Mouse (Mus musculus) adrenal gland, adult (tissue): Measurements from ENCODE around the gene Smcr8.

Source experiments
- DNase-seq, 2 experiments: peaks; one replicate each; pipeline ENCODE4 v3.0.0; 2022 to 2023; ENCODE audit warnings: low spot score in 1 of 2; ENCODE audit not compliant: inconsistent age in 2 of 2

Smcr8 gene

GRCm38 (mm10) chr11:60779673-60780189 lies 2.4 kb downstream of the Smcr8 start:
- DNase-seq = peak in 1 of 2 experiments; percentile 47

GRCm38 (mm10) chr11:60784179-60784922 lies 7.0 kb downstream of the Smcr8 start:
- DNase-seq = no peak

DNA sequence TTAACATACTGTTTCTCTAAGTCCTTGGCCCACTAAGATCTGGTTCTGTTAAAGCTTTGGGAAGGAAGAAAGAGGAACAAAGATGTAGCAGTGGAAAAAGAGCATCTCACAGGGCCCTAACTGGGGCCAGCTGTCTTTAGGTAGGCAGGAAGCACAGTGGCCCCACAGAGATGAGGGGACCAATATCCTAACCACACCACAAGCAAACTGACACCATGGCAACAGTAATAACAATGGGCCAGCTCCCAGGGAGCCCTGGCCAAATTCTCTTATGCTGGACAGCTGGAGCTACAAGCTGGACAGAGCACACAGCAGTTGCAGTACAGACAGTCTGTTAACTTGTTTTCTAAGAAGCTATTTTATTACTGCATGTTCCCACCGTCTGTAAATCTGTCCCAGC lies 10.3 kb downstream of the Smcr8 start:
- no peak for DNase-seq

- no peak for DNase-seq
Measured at GRCm38 (mm10) chr11:60790472-60790871, 13.1 kb downstream of the Smcr8 start.

DNA sequence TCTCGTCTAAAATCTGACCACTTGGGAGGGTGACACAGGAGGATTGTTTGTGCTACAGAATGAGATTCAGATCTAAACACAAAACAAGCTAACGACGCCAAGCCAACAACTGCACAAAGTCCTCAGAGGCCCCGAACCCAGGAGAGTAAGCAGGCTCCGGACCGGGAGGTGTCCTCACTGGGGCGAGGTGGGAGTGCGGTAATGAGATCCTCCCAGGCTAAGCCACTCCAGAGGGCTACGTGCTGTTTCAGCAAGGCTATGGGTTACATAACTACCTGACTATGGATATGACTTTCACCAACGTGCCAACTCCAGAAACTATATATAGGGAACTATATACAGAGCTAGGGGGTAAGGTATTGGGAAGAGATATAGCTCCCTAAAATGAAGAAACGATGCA lies 19.0 kb downstream of the Smcr8 start:
- DNase-seq = no peak

- no peak for DNase-seq
Measured at GRCm38 (mm10) chr11:60799977-60800376, 22.7 kb downstream of the Smcr8 start.

DNA sequence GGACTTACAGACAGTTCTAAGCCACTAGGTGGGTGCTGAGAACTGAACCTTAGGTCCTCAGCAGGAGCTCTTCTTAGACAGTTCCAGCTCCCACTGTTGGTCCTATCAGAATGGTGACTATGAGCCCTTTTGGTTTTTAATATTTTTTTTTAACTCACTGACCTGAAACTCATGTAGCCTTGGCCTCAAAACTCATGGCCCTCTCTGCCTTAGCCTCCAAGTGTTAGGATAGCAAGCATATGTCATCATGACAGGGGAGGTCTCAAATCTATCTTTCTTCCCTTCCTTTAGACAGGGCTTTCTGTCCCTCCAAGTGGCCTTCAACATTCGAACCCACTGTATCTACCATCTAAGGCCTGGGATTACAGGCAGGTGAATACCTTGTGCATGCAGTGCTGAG lies 23.6 kb downstream of the Smcr8 start:
- DNase-seq = peak in 1 of 2 experiments; percentile 71

DNA sequence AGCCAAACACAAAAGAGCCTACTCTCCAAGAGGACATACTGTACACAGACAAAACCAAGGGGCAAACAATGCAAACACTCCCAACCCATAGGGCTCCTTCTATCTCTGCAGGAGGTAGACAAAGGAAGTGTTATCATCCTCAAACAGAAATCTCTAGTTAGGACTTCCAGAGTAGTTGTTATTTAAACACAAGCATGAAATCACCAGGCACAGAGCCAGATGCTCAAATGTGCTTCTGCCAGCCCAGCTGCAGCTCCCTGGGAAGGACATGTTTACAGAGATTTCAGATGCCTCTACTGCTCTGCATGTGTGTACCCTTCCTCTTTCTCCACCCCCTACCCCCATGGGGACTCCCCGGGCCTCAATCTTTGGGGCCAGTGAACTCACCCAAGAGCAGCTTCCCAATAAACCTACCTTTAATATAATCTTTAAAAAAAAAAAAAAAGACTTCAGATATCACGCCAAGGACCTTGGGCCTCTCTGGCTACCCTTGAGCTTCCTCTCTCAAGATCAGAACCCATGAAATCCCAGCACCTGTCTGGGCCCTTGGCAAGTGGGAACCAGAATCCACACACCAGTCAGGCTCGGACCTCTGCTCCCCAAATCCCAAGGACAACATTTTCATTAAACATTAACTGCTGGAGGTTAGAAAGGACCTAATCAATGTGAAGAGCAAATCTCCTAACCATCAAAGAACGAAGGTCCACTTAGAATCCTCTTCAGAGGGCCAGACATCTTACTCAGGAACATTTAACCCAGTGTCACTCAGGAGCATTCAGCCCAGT lies 31.2 kb downstream of the Smcr8 start:
- DNase-seq = peak; percentile 70 to 93

GRCm38 (mm10) chr11:60809546-60809945 lies 32.2 kb downstream of the Smcr8 start:
- DNase-seq = peak in 1 of 2 experiments; percentile 43

DNA sequence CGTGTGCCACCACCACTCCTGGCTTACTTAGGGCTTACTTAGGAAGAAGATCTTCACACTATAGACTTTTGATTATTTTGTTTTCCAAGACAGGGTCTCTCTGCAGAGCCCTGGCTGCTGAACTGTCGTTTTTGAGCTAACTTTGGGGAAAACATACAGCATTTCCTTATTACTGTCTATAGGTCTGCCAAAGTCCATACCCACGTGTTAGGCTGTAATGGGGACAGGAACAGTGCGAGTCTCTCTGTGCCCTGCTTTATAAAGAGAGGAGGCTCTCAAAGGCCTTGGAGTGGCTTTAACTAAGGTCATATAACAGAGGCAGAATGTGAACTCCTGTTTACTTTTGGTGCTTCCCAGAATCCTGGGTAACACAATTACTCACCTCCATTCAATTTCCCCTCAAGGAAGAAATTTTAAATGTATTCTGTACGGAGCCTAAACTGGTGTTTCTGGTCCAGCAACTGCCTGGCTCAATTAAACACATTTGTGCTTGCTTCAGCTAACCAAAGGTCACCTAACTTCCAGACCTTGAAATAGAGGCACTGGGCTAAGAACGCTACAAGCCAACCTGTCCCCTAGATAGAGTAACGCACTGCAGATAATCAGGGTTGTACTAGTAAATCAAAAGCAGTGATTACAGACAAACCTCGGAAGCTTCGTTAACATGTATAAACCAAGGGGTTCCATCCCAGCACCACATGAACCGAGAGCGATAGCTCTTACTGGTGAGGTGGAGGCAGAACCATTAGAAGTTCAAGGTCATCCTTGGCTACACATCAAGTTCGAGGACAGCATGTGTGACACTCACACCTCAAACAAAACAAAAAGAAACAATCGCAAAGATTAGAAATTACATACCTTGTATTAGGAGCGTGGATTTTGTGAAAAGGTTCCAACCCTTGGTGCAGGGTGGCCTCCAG lies 33.0 kb downstream of the Smcr8 start:
- peak in 1 of 2 experiments; percentile 77 for DNase-seq

- DNase-seq = peak; percentile 97 to 98
Measured at GRCm38 (mm10) chr11:60811054-60811460, 33.7 kb downstream of the Smcr8 start.

DNA sequence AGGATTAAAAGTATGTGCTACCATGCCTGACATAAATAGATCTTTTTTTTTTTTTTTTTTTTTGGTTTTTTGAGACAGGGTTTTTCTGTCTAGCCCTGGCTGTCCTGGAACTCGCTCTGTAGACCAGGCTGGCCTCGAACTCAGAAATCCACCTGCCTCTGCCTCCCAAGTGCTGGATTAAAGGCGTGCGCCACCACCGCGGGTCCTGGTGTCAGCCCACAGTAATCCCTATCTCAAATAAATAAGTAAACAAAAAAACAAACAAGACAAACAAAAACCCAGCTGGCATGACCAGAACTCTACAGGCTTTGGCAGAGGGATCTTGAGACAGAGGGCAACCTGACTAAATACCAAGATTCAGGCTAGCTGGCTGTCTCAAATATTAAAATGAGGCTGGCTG lies 34.3 kb downstream of the Smcr8 start, which contains the start of gene Shmt1:
Gene Shmt1, minus strand, starts transcription at position 101 of the 400 bp plus-strand sequence.
- peak in 1 of 2 experiments; percentile 21 for DNase-seq

GRCm38 (mm10) chr11:60816398-60816797 lies 39.1 kb downstream of the Smcr8 start:
- DNase-seq = no peak

DNA sequence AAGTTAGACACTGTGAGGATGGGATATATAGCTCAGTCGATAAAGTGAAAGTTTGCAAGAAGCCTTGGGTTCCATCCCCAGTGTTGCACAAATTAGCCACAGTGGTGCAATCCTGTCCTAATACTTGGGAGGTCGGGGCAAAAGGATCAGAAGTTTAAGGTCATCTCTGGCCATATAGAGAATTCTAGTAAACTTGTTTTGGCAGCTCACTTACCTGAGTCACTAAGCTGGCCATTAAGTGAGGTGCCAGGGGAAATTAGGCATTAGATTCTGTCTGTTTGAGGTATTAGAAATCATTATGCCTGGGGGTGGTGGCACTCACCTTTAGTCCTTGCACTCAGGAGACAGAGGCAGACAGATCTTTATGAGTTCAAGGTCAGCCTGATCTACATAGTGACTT lies 46.4 kb downstream of the Smcr8 start:
- DNase-seq = peak in 1 of 2 experiments; percentile 38

DNA sequence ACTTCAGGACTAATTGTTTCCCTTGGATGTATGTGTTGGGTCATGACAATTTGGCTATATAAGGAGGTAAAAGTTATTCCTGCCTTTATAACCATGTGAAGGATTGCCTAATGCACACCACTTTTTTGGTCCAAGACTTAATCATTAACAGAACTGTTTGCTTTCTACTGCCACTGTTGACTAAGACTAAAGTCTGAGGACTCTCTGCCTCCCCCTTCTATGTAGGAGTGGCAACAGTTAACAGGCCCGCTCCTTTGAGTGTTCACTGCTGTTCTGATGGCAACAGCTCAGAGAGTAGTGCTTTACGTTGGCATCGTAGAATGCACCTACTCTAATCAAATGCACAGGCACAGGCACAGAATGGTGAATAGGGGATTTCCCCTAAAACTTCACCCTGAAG lies 47.9 kb downstream of the Smcr8 start:
- DNase-seq = no peak

- DNase-seq = no peak
Measured at GRCm38 (mm10) chr11:60826700-60827099, 49.4 kb downstream of the Smcr8 start.

DNA sequence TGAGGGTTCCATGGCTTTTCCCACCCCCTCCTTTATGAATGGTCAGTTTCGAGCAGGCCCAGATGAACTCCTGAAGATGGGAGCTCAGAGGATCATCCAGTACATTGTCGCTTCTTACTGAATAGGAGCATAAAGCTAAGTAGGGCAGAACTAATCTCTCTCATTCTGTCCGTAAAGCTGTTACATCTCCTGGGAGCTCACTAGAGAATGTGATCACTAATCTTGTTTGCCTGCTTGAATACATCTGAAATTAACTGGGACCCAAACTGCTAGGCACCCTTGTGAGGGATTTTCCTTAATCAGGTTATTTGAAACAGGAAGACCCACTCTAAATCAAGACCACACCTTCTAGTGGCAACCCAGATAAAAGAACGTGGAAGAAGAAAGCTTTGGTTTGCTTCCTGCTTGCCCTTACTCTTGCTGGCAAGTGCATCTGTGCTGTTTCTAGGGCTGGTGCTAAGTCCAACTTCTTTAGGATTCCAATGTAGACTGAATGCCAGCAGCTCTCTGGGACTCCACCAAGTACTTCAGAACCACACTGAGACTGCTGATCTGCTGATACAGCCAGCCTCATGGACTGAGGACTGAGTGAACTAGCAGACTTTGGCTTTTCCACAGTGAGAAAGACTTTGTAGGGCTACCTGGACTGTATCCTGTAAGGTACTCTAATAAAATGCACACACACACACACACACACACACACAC lies 50.1 kb downstream of the Smcr8 start:
- no peak for DNase-seq

- DNase-seq = peak in 1 of 2 experiments; percentile 33
Measured at GRCm38 (mm10) chr11:60828903-60829302, 51.6 kb downstream of the Smcr8 start.

- peak; percentile 91 to 97 for DNase-seq
Measured at GRCm38 (mm10) chr11:60830433-60831052, 53.2 kb downstream of the Smcr8 start, which contains the start of gene Dhrs7b. Dhrs7b (plus strand) TSS chr11:60830631.

DNA sequence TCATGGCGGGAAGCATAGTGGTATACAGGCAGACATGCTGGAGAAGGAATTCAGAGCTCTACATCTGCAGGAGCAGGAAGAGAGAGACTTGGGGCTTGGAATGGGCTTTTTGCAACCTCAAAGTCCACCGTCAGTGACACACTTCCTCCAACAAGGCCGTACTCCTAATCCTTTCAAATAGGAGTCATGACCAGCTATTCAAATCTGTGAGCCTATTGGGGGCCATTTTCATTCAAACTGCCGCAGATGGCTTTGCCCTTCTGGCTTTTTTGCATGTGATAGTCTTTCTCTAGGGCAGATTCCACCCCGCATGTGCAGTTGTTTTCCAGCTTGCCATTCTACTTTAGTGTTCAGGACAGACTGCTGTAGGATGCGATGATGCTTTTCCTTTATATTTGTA lies 59.6 kb downstream of the Smcr8 start:
- DNase-seq = no peak
